Mouse (Mus musculus) MEL (cell line): ENCODE measurements around the gene Ganc.

Source experiments
- CTCF ChIP-seq, 3 experiments: IDR thresholded peaks in 2 of 3; conservative IDR thresholded peaks in 1 of 3; 2 replicates each; pipeline ENCODE4 v1.5.1; 2011 to 2012; ENCODE audit warnings: low read length in 3 of 3, low read depth in 2 of 3, mild to moderate bottlenecking in 2 of 3, improper control_type of control experiment in 1 of 3, inconsistent platforms in 1 of 3, mixed read lengths in 1 of 3, moderate library complexity in 1 of 3; ENCODE audit not compliant: control insufficient read depth in 1 of 3, insufficient read depth in 1 of 3, poor library complexity in 1 of 3, severe bottlenecking in 1 of 3
- E2F4 ChIP-seq: IDR thresholded peaks from 2 replicates; pipeline ENCODE4 v1.6.1; 2011; ENCODE audit warnings: low read depth, low read length, improper control_type of control experiment, borderline replicate concordance
- EP300 ChIP-seq, 2 experiments: IDR thresholded peaks; 2 replicates each; pipeline ENCODE4 v1.6.1; 2011; ENCODE audit warnings: improper control_type of control experiment in 2 of 2, low read length in 2 of 2, low read depth in 1 of 2, mild to moderate bottlenecking in 1 of 2
- JUND ChIP-seq: IDR thresholded peaks from 2 replicates; pipeline ENCODE4 v1.6.1; 2011; ENCODE audit warnings: low read depth, mild to moderate bottlenecking, improper control_type of control experiment, low read length
- MEF2A ChIP-seq: IDR thresholded peaks from 2 replicates; pipeline ENCODE4 v1.6.1; 2014; ENCODE audit warnings: low read depth, mild to moderate bottlenecking, inconsistent platforms, low read length, improper control_type of control experiment; ENCODE audit not compliant: poor library complexity, insufficient replicate concordance, severe bottlenecking; ENCODE audit errors: extremely low read depth
- POLR2A ChIP-seq, 2 experiments: IDR thresholded peaks; 2 replicates each; pipeline ENCODE4 v1.6.1; 2011 to 2012; ENCODE audit warnings: low read length in 2 of 2, mild to moderate bottlenecking in 2 of 2, control low read depth in 1 of 2, improper control_type of control experiment in 1 of 2, low read depth in 1 of 2, moderate library complexity in 1 of 2; ENCODE audit not compliant: control insufficient read depth in 1 of 2, insufficient read depth in 1 of 2, poor library complexity in 1 of 2
- UBTF ChIP-seq: IDR thresholded peaks from 2 replicates; pipeline ENCODE4 v1.6.1; 2012; ENCODE audit warnings: low read depth, mild to moderate bottlenecking, inconsistent platforms, low read length, improper control_type of control experiment, moderate library complexity, borderline replicate concordance; ENCODE audit not compliant: insufficient read depth
- ZMIZ1 ChIP-seq: IDR thresholded peaks from 2 replicates; pipeline ENCODE4 v1.6.1; 2012; ENCODE audit warnings: low read depth, mild to moderate bottlenecking, inconsistent platforms, low read length, improper control_type of control experiment, moderate library complexity

DNA sequence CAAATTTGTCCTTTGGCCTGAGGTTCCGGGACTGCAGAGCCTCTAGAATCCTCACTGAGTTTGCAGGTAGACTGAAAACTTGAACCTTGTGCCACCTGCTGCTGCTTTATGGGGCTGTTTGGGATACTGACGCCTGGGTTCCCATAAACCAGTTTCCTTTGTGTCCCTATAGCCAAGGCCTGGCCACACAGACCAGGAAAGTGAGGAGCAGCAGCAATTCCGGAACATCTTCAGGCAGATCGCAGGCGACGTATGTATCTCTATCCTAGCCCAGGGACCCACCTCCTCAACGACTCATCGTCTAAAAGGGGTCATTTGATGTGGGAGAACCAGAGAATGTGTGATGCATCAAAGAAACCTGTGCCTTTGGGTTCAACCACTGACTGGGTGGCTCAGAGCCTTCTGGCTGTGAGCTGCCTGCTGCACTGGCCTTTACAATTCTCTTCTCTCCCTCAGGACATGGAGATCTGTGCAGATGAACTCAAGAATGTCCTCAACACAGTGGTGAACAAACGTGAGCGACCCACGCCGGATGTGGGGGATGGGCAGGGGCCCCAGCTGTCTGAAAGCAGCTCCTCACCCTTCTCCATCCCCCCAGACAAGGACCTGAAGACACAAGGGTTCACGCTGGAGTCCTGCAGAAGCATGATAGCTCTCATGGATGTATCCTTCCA lies 98.4 kb downstream of the Ganc start:
- TF ChIP-seq CTCF (IDR thresholded peaks at IDR 0.05 in 2 of 3, conservative IDR thresholded peaks at IDR 0.05 in 1 of 3; ENCODE audit: control insufficient read depth in 1 of 3, insufficient read depth in 1 of 3, low read depth in 2 of 3, low read length in 3 of 3, poor library complexity in 1 of 3, severe bottlenecking in 1 of 3), result no peak
- no peak for TF ChIP-seq POLR2A (IDR thresholded peaks at IDR 0.05; ENCODE audit: control insufficient read depth in 1 of 2, insufficient read depth in 1 of 2, low read depth in 1 of 2, low read length in 2 of 2, poor library complexity in 1 of 2)
- no peak for TF ChIP-seq JUND
- TF ChIP-seq EP300 (IDR thresholded peaks at IDR 0.05; ENCODE audit: low read depth in 1 of 2, low read length in 2 of 2), result no peak
- TF ChIP-seq UBTF, result no peak
- TF ChIP-seq E2F4, result no peak
- no peak for TF ChIP-seq MEF2A
- TF ChIP-seq ZMIZ1, result no peak
